Mouse (Mus musculus) thymus, adult 2 months (tissue): ENCODE data around the gene Hbq1a. TPM values are rescaled to one million over a fixed set of nuclear protein-coding genes. Genes with fewer than 3 reads are reported as not detected.

ENCODE experiments used
- DNase-seq: peaks from one replicate; pipeline ENCODE4 v3.0.0; 2021
- H3K27ac ChIP-seq: fragments of 200-500 bp; 2 replicates; pipeline ENCODE4 v1.5.1; 2012; ENCODE audit warnings: low read length, control low read depth; ENCODE audit not compliant: control insufficient read depth, insufficient read depth
- H3K27me3 ChIP-seq: fragments of 200-500 bp; 2 replicates; pipeline ENCODE4 v1.6.1; 2012; ENCODE audit warnings: mild to moderate bottlenecking, low read length, moderate library complexity, mixed read lengths; ENCODE audit not compliant: control insufficient read depth, insufficient read depth
- H3K36me3 ChIP-seq: fragments of 200-500 bp; 2 replicates; pipeline ENCODE4 v1.6.1; 2012; ENCODE audit warnings: mild to moderate bottlenecking, low read length, moderate library complexity; ENCODE audit not compliant: control insufficient read depth, insufficient read depth
- H3K4me1 ChIP-seq: fragments of 200-500 bp; replicated peaks from 2 replicates; pipeline ENCODE4 v1.6.1; 2012; ENCODE audit warnings: low read length; ENCODE audit not compliant: control insufficient read depth, insufficient read depth
- H3K4me3 ChIP-seq: fragments of 200-500 bp; 2 replicates; pipeline ENCODE4 v1.5.1; 2012; ENCODE audit warnings: mild to moderate bottlenecking, low read length, control low read depth, moderate library complexity; ENCODE audit not compliant: control insufficient read depth, insufficient read depth
- CTCF ChIP-seq: fragments of 200-500 bp; IDR thresholded peaks from 2 replicates; pipeline ENCODE4 v1.5.1; 2012; ENCODE audit warnings: mild to moderate bottlenecking, control low read depth, low read length, moderate library complexity, borderline replicate concordance; ENCODE audit not compliant: control insufficient read depth, poor library complexity, insufficient read depth; ENCODE audit errors: extremely low read depth
- POLR2A ChIP-seq: fragments of 200-500 bp; IDR thresholded peaks from 2 replicates; pipeline ENCODE4 v1.6.1; 2012; ENCODE audit warnings: mild to moderate bottlenecking, low read length, control low read depth, moderate library complexity; ENCODE audit not compliant: control insufficient read depth, poor library complexity, insufficient read depth; ENCODE audit errors: extremely low read depth
- WGBS: fragments of 180-500 bp; shearing (Covaris S2); methylation state at CpG from one replicate; pipeline ENCODE4 v1.1.7; 2018; 5-methylcytosine and 5-hydroxymethylcytosine counted together
- polyA plus RNA-seq: library from polyadenylated mRNA; depleted of rRNA; stranded (reverse); fragments of >200 nt; gene quantifications from 2 replicates; pipeline ENCODE4 v1.2.3, GENCODE M21; 2012

Gene Hbq1a
- polyA plus RNA-seq, 1 experiment = not detected

DNA sequence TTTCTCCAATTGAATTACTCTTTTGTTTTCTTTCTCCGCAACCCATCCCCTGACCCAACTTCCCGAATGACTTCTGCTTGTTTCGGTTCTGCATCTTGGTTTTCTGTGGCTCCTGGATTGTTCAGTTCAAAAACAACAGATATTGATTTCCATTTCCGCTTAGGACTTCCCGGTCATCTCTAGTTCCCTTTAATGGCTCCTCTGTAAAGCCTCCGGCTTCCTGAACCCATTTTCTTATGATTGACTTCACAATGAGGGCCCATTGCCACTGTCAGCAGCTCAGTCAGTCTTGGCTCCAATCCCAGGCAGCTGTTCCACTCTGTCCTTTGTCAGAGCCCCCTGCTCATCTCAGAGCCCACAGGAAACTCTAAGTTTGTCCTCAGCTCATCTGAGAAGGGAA, 31.2 kb downstream of the Hbq1a start:
- no peak overlapping the region for H3K27ac ChIP-seq
- H3K4me1 ChIP-seq = no peaks in the 10 kb centered on the region; the same call in 1 of the 2 replicates
- no peaks in the 10 kb centered on the region for H3K36me3 ChIP-seq
- DNase-seq = no peak
- no peaks in the 10 kb centered on the region; the same call in 1 of the 2 replicates for H3K27me3 ChIP-seq
- 36% methylated on average over 6 of the region's 6 CpGs for WGBS
- no peak overlapping the region for H3K4me3 ChIP-seq
- TF ChIP-seq POLR2A (no peak), CTCF (no peak)

DNA sequence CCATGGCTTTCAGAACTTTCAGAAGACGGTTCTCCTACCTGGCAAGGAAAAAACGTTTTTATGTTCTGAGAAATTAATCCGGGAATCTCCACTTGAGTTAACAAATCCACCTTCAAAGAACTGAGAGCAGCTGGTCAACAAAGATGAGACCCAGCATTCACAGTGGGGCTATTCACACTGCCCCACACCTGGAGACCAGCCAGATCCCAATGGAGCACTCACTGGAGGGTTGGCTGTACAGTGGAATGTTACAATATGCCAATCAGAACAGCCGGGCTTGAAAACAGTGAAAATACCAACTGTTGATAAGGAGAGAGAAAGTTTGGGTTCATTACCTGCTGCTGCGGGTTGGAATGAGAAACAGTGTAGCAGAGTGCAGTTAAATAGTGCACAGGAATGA, 32.0 kb downstream of the Hbq1a start:
- 87% methylated on average over 5 of the region's 5 CpGs for WGBS
- no peak overlapping the region for H3K27ac ChIP-seq
- no peak for DNase-seq
- H3K4me3 ChIP-seq = no peak overlapping the region
- no peaks in the 10 kb centered on the region for H3K36me3 ChIP-seq
- no peaks in the 10 kb centered on the region; the same call in 1 of the 2 replicates for H3K27me3 ChIP-seq
- no peak for TF ChIP-seq CTCF
- no peak for TF ChIP-seq POLR2A
- no peaks in the 10 kb centered on the region; the same call in 1 of the 2 replicates for H3K4me1 ChIP-seq

DNA sequence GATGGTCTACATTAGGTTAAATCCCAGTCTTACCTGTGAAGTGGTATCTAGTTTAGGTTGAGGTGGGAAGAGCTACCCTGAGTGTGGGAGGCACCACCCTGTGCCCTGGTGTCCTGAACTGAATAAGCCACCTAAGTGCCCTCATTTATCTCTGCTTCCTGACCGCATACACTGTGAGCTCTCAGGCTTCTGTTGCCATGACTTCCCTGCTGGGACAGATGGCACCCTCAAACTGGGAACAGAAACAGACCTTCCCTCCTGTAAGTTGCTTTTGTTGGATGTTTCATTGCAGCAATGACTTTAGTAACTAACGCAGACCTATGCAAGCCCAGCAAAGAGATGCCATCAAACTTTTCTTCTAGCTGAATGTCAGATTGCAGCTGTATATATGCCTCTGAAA, 33.4 kb downstream of the Hbq1a start:
- 91% methylated on average over 2 of the region's 2 CpGs for WGBS
- no peak overlapping the region for H3K27ac ChIP-seq

DNA sequence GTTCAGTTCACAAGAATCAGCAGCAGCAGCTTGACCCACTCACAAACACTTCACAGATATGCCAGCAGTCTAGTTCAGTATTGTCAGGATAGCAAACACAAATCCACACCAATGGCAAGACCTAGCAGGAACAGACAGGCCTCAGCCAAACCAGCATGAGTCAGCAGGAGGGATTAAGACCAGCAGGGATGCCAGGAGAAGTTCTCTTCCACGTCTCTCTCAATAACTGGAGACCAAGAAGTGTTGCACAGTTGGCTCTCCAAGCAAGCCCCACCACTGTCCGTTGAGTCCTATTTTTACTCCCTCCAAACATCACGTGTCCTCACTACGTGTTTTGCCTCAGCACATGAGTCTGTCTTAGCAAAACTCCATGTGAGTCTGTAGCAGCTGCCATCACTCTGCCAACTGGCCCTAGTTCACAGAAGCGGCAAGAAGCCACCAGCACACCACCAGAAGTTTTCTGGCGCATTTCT, 36.6 kb downstream of the Hbq1a start:
- Histone ChIP-seq H3K4me3 (no peak overlapping the region), H3K4me1 (no peaks in the 10 kb centered on the region), H3K36me3 (no peaks in the 10 kb centered on the region), H3K27me3 (no peaks in the 10 kb centered on the region; the same call in 1 of the 2 replicates), H3K27ac (no peak overlapping the region)
- TF ChIP-seq POLR2A = no peak
- no peak for TF ChIP-seq CTCF
- WGBS = 89% methylated on average over 6 of the region's 6 CpGs
- DNase-seq = no peak

More for the DNA sequence above, 33.4 kb downstream of the Hbq1a start:
- no peak for TF ChIP-seq CTCF
- TF ChIP-seq POLR2A = no peak
- Histone ChIP-seq H3K4me3 (no peak overlapping the region), H3K4me1 (no peaks in the 10 kb centered on the region; the same call in 1 of the 2 replicates), H3K27me3 (no peaks in the 10 kb centered on the region; the same call in 1 of the 2 replicates), H3K36me3 (no peaks in the 10 kb centered on the region)
- no peak for DNase-seq

DNA sequence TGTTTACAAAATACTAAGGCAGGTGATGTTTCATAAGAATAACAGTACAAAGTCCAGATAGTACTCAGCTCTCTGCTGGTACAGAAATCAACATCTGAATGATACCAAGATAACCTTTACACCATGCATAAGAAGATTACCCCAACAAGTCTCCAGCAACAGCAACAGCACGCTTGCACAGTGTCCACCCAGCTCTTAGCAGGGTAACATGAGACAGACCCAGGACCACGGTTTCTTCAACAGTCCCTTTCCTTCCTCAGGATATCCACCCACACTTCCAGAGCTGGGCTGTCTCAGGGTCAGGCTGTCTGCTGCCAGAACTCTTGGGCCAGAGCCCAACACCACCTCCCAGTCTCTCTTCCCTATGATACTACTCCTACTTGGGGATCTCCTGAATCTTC, 39.3 kb downstream of the Hbq1a start:
- no peak overlapping the region for H3K4me3 ChIP-seq
- WGBS = 49% methylated on average over 2 of the region's 2 CpGs
- no peak overlapping the region for H3K27ac ChIP-seq
- TF ChIP-seq CTCF (no peak), POLR2A (no peak)
- no peak for DNase-seq
- no peaks in the 10 kb centered on the region for H3K4me1 ChIP-seq
- H3K27me3 ChIP-seq = no peaks in the 10 kb centered on the region
- no peaks in the 10 kb centered on the region for H3K36me3 ChIP-seq

DNA sequence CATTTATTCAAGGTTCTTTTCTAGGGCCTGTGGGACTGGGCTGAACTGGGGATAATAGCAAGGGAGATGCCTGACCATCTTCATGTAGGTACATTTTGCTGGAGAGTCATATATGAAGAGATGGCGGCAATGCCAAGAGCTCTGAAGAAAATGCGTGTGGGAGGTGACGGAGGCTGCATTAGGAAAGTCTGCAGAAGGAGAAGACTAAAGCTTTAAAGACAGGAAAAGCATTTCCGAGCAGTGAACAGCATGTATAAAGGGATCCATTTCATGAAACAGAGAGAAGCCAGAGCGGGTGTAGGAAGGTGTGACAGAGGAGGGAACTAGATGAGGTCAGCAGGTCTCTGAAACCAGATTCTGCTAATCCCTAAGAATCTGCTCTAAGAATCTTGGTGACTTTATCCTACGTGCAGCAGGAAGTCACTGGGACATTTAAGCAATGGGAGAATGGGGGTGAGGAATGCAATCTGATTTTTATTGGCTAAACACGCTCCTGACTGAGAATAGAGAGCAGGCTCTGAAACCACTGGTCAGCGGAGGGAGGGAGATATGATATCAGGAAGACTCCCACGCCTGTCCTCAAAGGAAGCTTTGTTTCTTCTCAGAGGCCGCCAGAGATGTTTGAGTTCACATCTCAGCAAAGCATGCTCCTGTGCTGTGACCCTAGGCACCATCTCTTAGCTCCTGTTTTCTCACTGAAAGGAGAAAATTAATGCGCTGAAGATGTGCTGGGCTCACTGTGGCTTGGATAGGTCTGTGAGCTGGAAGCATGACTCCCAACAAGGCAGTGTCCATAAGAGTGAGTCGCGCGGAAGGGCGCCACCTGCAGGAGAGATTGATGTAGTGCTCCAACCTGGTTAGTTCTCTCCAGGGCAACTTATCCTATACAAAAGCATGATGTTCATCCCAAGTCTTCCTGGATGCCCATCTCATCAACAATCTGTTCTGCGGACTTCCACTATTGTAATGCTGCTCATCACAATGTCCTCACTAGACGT, 40.9 kb downstream of the Hbq1a start:
- 65% methylated on average over 17 of the region's 17 CpGs for WGBS
- H3K36me3 ChIP-seq = no peaks in the 10 kb centered on the region
- H3K27ac ChIP-seq = no peak overlapping the region
- TF ChIP-seq CTCF (peak; percentile 67; the same call in 1 of the 2 replicates), POLR2A (no peak)
- no peaks in the 10 kb centered on the region for H3K27me3 ChIP-seq
- H3K4me3 ChIP-seq = no peak overlapping the region
- H3K4me1 ChIP-seq = no peaks in the 10 kb centered on the region
- DNase-seq = peak; percentile 15

DNA sequence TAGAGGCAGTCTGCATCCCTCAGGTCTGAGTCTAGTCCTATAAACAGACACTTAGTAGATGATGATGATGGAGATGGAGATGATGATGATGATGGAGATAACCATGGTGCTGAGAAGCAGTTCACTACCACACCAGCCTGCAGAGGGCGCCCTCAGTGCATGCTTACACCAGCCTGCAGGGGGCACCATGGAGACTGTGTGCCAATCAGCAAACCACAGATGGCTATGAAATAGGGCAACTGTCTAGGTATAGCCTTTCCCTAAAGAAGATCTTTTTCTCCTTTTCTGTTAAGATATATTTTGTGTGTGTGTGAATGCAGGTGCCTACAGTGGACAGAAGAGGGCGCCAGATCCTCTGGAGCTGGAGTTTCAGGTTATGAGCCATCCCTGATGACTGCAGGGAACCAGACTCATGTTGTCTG, 42.9 kb downstream of the Hbq1a start:
- Histone ChIP-seq H3K4me3 (no peak overlapping the region), H3K4me1 (no peaks in the 10 kb centered on the region), H3K36me3 (no peaks in the 10 kb centered on the region), H3K27ac (no peak overlapping the region), H3K27me3 (no peaks in the 10 kb centered on the region; the same call in 1 of the 2 replicates)
- WGBS = 20% methylated on average over 2 of the region's 2 CpGs
- peak; percentile 94 for TF ChIP-seq CTCF
- TF ChIP-seq POLR2A = no peak
- peak; percentile 61 for DNase-seq
